Mouse (Mus musculus) cerebellum, adult 2 months (tissue): ENCODE data around the gene Hk1.

Experiments
- CTCF ChIP-seq: fragments of 200-500 bp; IDR thresholded peaks from 2 replicates; pipeline ENCODE4 v1.5.1; 2011; ENCODE audit warnings: low read depth, mild to moderate bottlenecking, control low read depth, low read length, moderate library complexity, borderline replicate concordance; ENCODE audit not compliant: insufficient read depth
- POLR2A ChIP-seq: fragments of 200-500 bp; IDR thresholded peaks from 2 replicates; pipeline ENCODE4 v1.6.1; 2011; ENCODE audit warnings: low read length, control low read depth, borderline replicate concordance; ENCODE audit not compliant: insufficient read depth

GRCm38 (mm10) chr10:62411431-62412410 is 32.0 kb upstream of the Hk1 start:
- TF ChIP-seq CTCF (no peak), POLR2A (no peak)
